Mouse (Mus musculus) heart, adult 9 months (tissue): ENCODE measurements at regions not wholly inside any gene's neighbourhood (a gene's known extent, or its start where the extent isn't known, plus 50 kb on each side); places are given as distances from the start of the nearest gene placed in this dataset.
A peak's percentile ranks its signal among the peaks of the same experiment; 100 is the strongest.

Experiments
- DNase-seq, 2 experiments: peaks; one replicate each; pipeline ENCODE4 v3.0.0; 2022; ENCODE audit warnings: low spot score in 2 of 2

DNA sequence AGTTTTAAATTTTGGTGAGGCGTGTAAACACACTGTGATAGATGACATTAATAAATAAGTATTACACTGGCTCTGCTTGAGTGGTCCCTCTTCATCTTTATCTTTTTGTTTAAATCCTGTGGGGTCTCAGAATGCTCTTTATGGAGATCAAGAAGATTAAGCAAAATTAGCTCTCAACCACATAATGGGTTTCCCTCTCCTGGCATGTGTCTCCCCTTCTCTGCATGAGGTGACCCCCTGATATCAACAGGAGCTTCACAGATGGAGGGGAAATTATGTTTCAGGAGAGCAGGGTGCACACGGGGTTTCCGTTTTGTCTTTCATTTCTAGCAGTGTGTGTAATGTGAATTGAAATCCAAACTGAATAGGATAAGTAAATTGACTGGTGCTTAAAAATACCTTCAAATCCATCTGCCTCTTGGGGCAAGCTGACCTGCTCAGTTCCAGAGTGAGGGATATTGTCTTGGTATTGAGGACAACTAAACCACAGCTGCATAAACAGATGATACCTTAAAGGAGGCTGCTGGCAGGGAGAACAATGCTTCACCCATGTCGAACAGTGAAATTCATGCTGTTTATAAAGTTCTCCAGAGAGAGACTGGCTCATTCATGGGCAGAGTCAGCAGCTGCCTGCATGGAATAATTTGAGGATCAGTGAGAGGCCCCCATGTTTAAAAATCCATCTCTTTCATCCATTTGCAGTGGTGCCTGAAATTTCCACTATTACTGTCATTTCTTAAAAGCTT is 518.3 kb upstream of the Nr2f1 start:
- DNase-seq: no peak

DNA sequence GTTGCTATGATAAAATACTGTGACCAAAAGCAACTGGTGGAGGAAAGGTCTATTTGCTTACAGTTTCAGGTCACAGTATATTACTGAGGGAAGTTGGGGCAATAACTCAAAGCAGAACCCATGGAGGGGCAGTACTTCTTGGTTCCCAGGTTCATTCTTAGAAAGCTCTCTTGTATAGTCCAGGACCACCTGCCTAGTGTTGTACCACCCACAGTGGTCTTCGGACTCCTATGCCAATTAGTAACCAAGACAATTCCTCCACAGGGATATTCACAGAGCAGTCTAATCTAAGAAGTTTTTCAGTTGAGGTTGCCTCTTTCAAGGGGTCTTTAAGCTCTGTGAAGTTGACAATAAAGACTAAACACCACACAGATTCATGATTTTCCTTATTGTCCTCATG is 517.6 kb upstream of the Nr2f1 start:
- DNase-seq: no peak

DNA sequence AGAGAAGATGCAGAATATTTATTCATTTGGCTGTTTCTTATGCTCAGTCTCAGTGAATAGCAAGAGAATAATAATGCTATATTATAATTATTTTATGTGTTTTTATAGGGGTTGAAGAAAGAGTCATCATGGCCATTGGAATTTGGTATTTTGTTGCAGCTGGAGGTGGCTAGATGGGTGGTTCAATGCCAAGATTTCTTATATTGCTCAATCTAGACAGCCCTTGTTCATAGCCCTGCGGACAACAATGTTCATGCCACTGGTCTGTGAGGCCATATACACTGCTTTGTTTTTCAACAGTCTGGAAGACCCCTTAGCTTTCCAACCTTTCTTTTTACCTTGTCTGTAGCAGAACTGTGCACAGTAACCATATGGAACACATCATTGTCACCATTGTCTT is 505.1 kb upstream of the Nr2f1 start:
- no peak for DNase-seq

DNA sequence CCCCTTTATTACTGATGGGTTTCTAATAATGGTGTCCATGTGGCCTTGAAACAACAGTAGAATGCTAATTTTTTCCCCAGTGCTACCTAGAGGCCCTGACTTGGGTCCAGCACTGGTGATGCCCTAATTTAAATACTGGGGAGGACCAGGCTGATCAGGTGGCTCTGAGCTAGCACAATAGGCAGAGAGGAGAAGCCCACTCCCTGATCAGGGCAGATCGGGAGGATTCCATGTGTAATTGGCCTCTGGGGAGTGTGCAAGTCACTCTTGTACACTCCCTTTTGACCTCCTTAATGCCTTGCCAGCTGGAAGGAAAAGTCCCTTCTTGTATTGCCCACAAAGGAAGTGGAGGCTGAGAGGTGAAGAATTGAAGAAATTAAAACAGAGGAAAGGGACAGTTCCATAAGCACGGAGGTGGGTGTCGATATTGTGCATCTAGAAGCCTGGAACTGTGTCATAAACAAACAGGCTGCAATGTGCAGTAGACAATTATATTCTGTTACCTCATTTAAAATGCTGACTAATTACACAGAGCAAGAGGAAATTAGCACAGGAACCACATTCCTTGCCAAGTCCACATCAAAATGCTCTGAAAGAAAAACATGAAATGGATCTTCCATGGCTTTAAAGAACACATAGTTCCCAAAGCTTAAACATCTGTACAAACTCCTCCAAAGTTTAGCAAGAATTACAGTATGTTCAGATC is 498.4 kb upstream of the Nr2f1 start:
- no peak for DNase-seq

DNA sequence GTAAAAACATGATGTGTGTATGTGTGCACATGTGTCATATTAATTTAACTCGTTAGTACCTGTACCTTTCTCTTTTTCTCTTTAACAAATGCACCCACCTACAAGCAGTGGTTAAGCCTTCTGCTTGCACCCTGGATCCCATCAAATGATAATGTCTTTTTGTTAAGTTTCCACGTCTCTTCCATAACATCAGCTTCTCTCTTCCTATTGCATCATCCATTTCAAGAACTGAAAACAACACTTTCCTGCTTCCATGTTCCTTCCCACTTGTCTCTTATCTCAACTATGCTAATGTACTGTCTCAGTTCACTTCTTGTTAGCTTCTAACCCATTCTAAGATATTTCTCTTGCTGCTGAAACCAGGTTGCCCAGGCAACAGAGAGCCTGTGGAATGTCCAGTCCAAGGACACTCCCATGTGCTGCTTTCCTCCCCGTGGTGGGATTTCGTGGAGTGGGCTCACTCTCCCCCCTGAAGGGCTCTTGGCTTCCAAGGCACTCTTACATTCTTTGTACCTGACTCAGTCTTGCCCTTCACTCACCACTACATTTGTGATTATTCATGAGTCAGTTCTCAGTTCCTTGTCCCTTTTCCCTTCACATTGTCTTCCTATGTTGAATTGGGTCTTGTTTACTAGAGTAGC is 479.8 kb upstream of the Nr2f1 start:
- no peak for DNase-seq

DNA sequence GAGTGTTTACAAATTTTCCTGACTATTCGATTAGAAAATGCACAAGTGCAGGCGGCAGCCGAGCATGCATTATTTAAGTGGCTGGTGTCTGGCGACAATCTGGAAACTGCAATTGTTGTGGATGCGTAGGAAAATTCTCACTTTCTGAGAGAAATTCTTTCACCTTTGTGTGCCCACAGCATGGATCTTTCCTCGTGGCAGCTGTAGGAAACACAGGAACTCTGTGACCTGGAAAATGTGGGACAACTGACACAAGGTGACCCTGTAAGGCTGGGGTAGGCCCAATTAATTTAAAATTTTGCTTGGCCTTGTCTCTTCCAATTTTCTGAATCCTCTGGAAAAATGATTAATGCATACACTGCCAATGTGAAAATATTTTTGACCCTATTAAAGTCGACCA is 478.7 kb upstream of the Nr2f1 start:
- DNase-seq: no peak

DNA sequence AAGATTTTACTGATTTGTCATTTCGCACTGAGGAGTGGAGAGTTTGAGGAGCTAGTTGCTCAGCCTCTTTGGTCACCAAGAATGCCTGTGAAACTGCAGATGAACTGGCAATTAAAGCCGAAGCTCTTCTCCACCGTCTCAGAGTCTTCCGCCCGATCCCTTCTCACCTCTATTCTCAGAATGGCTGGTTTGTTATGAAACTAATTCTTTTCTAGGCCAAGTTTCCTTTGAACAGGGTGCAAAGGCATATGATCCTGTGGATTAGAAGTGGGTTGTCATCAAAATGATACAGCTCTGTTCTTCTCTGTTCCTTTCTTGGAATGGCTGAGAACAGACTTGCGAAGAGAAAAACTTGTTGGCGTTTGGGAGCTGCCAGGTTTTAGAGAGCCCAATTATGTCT is 458.7 kb upstream of the Nr2f1 start:
- DNase-seq: no peak

DNA sequence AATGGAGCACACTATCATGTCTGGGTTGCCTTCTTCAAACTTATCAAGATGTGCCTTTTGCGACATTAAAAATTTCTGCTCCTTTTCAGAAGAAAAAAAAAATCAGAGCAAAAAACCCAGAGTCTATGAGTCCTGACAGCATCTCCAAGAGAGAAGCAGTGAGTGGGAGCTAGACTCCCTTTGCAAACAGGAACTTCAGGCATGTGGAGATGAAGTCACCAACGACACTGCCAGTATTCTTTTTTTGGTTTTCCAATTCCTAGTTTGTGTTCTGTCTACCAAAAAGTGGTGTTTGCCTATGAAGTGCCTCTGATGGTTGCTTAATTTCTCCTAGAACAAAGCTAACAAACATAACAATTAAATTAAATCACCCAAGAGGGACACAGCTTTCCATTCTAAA is 457.2 kb upstream of the Nr2f1 start:
- no peak for DNase-seq

DNA sequence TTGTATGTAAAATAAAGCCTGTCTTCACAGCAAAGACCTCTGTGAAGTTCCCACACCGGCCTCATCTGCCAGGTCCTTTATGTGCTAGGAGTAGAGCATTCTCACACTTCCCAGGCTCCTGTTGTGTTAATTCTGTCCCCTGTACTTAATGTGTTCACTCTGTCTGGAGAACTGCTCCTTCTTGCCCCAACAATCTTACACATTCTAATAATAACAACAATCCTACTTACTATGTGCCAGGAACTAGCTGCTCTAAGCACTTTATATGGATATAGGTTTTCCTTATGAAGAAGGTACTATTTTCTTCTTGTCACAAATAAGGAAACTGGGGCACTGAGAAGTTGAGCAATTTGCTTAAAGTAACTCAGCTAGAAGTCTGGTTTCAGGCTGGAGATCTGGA is 456.6 kb upstream of the Nr2f1 start:
- DNase-seq: no peak

DNA sequence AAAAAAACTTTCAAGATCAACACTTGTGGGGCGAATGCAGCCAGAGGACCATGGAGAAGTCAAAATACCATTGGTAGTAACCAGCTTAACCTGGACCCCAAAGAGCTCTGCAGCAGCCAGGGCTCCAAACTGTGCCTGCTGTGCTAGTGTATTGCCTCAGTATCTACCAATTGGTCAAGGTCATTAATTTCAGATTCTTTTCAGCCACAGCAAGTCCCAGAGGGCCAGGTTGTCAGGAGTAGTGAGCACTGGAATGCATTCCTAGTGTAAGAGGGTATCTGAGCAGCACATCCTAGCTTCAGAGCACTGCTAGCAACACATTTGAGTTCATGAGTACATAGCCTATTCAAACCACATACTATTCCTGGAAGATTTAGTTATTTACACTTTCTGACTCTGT is 451.3 kb upstream of the Nr2f1 start:
- DNase-seq: no peak

DNA sequence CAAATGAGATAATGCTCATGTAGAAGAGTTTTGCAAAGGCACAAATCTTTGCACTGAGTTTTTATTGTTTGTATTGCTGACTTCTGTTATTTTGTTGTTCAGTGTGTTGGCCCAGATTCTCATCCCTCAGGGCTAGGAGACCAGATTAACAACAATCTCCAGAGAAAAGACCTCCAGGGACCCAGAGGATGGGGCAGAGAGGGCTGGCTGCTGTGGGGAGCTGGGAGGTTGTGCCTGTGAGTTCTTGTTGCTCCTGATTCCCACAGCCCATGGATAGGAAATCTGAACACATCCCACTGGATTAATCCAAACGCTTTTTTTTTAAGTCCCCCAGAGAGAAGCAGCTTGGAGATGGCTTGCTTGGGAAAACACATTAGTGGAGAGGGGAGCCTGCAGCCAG is 445.0 kb upstream of the Nr2f1 start:
- DNase-seq: peak; percentile 42 to 64

DNA sequence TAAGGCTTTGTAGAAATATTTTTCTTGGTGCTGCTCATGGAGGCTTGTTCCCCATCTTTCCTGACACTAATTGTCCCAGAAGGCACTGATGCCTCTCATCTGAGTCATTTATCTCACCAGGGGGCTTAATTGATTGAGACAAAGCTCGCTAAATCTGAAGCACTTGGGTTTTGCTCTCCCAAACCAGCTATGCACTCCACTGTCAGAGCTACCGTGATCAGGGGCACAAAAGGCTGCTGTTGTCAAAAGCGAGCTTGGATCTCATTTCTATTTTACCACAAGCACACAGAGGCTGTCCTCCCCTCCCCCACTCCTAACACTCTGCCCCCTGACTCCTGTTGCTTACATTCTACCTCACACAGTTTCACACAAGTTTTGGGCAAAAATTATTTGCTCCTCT is 443.5 kb upstream of the Nr2f1 start:
- DNase-seq: no peak

DNA sequence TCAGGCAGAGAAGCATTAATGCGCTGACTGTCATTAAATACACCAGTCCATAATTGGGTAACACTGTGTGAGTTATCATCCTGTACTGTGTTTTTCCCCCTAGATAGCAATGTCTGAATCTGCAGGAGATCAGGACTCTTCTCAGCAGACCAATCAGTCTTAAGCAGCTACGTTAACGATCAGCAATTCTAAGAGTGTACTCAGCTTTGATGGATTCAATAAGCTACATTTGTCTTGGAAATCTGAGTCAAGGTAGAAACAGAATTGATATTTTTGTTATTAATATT is 442.8 kb upstream of the Nr2f1 start:
- no peak for DNase-seq

DNA sequence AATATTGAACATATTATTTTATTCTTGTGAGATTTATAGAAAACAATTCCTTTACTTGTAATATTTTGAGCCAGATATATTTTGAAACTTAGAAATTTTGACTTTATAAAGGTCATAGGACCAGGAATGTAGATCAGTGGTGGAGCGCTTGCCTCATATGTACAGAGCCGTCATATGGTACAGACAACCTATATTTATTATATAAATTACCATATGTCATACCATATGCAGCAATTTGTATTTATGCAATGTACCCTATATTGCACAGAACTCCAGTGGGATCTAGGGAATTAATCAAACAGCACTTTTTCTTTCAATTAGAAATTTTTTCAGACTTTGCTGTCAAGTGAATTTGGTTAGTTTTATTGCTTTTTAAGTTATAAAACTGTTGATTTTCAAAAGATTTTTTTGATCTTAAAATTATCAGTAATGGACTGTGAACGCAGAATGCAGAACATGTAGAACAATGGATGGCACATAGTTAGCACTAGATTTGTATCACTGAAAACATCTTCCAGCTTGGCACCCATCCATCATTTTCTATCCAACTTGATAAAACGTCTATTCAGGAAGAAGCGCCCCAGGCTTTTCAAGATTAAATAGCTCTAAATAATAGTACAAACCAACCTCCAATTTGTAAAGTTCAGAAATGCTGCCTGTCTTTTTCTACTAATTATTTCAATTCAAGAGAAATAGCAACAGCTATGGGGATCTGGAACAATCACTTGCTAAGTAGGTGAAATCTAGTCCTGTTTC is 442.3 kb upstream of the Nr2f1 start:
- no peak for DNase-seq

DNA sequence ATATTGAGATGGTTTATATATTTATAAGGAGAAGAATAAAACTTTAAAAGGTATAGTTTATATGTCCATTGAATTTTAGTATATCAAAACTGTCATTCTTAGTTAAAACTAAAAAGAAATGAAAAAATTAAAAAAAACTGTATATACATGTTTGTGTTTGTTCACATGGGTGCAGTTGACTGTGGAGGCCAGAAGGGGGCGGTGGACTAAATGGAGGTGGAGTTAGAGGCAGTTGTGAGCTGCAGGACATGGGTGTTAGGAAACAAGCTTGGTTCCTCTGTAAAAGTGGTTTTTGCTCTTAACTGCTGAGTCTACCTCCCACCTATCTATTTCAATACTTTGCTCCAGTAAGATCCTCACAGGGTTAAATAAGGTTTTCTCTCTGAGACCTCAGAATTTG is 440.8 kb upstream of the Nr2f1 start:
- DNase-seq: no peak

DNA sequence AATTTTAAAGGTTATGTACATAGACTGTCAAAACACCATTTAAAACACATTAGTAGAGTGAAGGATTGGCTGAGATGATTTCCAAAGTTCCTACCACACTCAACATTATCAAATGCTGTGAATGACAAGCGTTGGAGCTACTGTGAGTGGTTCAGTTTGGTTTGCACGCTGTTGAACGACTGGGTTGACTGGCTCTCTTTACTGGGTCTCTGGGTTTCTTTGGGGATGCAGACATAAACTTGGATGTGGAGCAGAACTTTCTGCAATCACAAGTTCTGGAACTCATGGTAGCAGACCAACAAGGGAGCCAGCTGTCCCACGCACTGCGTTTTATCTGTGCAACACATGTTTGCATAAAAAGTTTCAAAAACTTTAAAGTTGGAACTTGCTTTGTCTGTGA is 438.9 kb upstream of the Nr2f1 start:
- no peak for DNase-seq

DNA sequence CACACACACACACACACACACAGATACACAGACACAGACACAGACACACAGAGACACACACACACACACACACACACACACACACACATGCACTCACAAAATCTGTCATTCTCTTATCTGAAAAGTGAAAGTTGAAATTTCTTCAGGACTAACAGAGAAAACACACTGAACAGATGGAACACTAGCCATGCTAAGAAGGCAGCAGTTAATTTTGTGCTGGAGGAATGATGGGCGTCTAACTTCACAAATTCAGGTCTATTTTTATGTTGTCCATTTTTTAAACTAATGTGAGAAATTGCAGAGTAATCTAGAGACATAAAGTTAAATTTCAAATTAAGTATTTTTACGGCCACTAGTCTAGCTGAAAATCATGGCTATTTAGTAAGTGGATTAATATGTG is 432.1 kb upstream of the Nr2f1 start:
- no peak for DNase-seq

DNA sequence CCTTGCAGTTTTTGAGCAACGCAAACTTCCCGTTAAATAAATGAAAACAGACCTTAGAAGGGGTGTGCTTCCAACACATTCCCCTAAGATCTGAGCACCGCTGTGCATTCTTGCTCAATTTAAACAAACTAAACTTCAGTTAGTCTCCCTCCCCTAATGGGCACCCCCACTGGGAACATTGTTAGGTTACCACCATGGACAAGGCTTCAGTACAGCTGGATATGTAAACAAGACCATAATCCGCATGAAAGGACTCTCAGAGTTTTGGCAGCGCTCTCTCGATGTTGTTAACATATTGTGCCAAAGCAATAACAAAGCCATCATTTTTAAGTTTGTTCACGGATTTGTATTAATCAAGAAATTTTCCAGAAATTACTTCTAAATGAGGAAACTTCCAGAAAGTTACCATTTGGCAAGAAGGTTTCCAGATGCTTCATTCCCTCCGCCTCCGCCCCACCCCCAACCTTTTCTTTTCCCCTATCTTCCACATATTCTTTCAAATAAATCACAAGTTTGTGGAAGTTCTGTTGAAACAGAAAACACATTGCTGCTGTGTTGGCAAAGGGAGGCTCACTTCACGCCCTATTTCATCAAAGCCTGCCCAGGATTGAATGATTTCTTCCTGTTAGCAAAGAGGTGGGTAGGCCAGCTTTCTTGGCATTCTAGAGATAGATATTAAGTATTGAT is 429.6 kb upstream of the Nr2f1 start:
- DNase-seq: no peak

DNA sequence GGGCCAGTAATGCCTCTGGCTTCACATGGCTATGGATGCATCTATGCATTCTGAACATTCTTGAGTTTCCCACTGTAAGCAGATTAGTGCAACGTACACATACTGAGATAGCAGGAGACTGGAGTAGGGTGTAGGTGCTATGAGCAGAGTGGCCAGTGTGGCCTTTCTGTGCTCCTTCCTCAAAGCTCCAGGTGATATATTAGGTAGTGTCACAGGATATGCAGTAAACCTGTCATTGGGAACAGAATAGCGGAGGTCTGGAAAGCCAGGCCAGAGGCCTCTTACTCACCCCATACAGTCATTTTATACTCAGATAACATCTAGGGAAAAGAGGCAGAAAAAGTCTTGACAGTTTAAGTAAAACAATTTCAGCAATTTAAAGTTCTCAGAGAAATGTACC is 424.1 kb upstream of the Nr2f1 start:
- DNase-seq: no peak

DNA sequence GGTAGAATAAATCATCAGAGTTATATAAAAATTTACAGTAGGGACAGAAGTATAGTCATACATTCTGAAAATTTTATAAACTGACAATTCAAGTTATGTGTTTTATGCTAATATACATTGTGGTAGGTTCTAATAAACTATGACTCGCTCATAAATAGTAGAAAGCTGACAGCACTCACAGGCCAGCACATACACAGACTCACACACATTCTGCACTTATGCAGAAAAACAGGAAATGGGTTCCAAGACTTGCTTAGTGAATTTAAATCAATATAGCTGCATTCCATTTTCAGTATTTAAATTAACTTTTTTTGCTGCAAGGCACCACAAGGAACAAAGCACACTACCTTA is 403.3 kb upstream of the Nr2f1 start:
- DNase-seq: no peak

DNA sequence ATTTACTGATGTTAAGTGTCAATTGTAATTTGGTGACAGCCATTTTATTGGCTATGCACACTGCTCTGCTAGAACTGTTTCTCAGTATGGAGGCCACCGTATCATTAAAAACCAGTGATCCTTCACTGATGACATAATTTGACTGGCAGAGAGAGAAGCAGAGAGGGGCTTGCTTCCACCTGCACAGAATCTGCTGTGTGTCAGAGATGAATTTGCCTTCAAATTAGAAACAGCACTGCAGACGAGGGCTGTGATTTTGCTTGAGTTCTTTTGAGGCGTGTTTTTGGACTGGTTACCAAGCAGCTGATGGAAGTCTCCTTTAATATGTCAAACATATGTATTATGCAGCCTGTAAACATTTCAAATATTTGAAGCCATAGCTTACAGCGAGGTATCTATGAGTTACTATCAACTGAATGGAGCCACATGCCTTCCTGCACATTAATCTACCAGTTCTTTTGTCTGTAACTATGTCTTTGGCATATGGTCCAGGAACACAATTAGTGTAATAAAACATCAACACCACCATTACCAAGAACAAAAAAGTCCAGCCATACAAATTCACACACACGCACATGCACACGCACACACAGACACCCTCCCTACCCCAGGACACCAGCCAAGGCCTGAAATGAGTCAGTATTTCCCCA is 402.8 kb upstream of the Nr2f1 start:
- DNase-seq: no peak
